Mouse (Mus musculus) cortical plate, adult 2 months (tissue): ENCODE results near the gene Dgkg.

Source experiments
- CTCF ChIP-seq: fragments of 200-500 bp; IDR thresholded peaks from 2 replicates; pipeline ENCODE4 v1.5.1; 2011; ENCODE audit warnings: mild to moderate bottlenecking, control low read depth, low read length; ENCODE audit not compliant: insufficient read depth; ENCODE audit errors: extremely low read depth
- POLR2A ChIP-seq: fragments of 200-500 bp; IDR thresholded peaks from 2 replicates; pipeline ENCODE4 v1.6.1; 2011; ENCODE audit warnings: mild to moderate bottlenecking, low read length, control low read depth; ENCODE audit not compliant: insufficient read depth; ENCODE audit errors: extremely low read depth

- TF ChIP-seq POLR2A (no peak), CTCF (no peak)
These were observed 111.2 kb downstream of the Dgkg start for GRCm38 (mm10) chr16:22545799-22546198.
